Mouse (Mus musculus) B cell, adult 67 days (primary cell): ENCODE measurements around the gene Slc36a3. TPM values are rescaled to one million over a fixed set of nuclear protein-coding genes. Genes with fewer than 3 reads are reported as not detected.

ENCODE experiments used
- total RNA-seq, 2 experiments: library from RNA; stranded (reverse); gene quantifications; 4 replicates each; pipeline ENCODE4 v1.2.4; 2023

Gene Slc36a3
- total RNA-seq = not detected

DNA sequence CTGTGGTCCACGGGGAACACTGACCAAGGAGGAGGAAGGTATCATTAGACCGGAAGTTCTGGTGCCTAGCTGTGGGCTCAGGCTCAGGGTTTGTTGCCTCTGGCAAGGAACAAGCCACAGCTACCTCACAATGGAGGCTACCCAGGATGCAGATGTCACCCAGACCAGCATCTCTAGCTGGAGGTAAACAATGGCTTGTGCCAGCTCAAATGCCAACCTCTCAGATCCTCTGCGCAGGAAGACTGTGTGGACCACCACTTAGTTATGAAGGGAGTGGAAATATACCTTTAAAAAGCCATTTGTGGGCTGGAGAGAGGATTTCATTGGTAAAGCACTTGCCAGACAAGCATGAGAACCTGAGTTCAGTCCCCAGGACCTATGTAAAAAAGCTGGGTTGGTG lies at the start of gene Slc36a3:
Gene Slc36a3, minus strand, starts transcription at position 101 of the 400 bp plus-strand sequence.

GRCm38 (mm10) chr11:55184733-55185291 lies 33.3 kb upstream of the Slc36a3 start, which contains the start of gene Slc36a2:
Gene Slc36a2, minus strand, starts transcription at chr11:55185077.

DNA sequence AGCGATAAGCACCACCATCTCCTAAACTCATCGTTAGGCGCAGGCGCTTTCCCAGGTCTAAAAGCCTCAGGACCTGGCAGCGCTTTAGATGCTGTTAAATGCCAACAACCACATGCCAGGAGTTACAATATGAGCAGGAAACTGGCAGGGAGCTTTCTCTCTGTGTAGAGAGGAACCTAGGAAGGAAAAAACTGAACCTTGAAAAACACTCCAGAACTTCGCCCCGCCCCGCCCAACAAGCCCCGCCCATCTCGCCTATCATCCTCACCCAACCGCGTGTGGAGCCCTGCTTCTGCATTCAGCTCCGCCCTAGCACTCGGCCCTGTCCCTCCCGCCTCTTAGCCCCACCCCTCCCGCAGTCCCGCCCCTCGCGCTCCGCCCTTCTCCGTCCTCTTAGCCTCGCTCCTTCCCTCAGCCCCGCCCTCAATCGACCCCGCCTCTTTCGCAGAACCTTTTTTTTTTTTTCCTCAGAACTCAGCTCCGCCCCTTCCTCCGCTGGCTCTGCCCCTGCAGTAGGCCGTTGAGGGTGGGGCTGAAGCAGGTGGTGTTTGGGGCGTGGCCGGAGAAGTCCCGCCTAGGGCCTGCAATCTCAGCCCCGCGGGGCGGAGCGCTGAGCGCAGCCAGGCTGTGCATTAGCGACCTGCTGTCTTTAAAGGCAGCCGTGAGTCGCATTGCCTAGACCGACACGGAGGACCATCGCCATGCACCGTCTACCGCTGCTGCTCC lies 53.9 kb downstream of the Slc36a3 start, which contains the start of gene Gm2a:
Gene Gm2a, plus strand, starts transcription at position 653 of the 726 bp plus-strand sequence.

GRCm38 (mm10) chr11:55077331-55078231 lies 73.9 kb downstream of the Slc36a3 start, which contains the start of gene Ccdc69:
Gene Ccdc69, minus strand, starts transcription at chr11:55078131.

Other genes starting within 250 kb of the Slc36a3 start
- gene Gpx3, start 249.3 kb downstream of the Slc36a3 start, total RNA-seq = not detected
- 100 to 1,000 TPM in 1 of 2 experiments, 10 to 100 TPM in 1; 99.0 to 109 TPM for gene Tnip1, start 188.8 kb downstream of the Slc36a3 start, total RNA-seq
- 100 to 1,000 TPM; 251 to 267 TPM for gene Anxa6, start 118.3 kb downstream of the Slc36a3 start, total RNA-seq
- 10 to 100 TPM; 47.6 to 52.5 TPM for gene Ccdc69, start 73.6 kb downstream of the Slc36a3 start, total RNA-seq
- 100 to 1,000 TPM; 128 to 131 TPM for gene Gm2a, start 53.6 kb downstream of the Slc36a3 start, total RNA-seq
- gene Slc36a2, start 33.4 kb upstream of the Slc36a3 start, total RNA-seq = not detected
- 10 to 100 TPM; 13.6 to 16.8 TPM for gene Slc36a1, start 52.6 kb upstream of the Slc36a3 start, total RNA-seq
- gene Fat2, start 184.9 kb upstream of the Slc36a3 start, total RNA-seq = under 1 TPM; 0.03 to 0.06 TPM